In genomic region chr6:32479193-32479758, GRCm38 (mm10) we compare ENCODE assay signal across 8 mouse cellular contexts.
DNase-seq lines count a peak whose midpoint lies in the region; ATAC-seq lines count a peak whose summit lies in the region.

No protein-coding gene starts in this region.

- DNase-seq in Muller cell, postnatal 12 days (ENCODE audit: inconsistent ontology term), result peak; percentile 62
- peak; percentile 94 for DNase-seq in brain, adult 2 months (ENCODE audit: low read depth, low spot score)
- peak; percentile 32 to 67 for DNase-seq in frontal cortex, adult 2 months (ENCODE audit: extremely low spot score in 1 of 2, low spot score in 1 of 2)
- peak; percentile 89 for DNase-seq in heart, postnatal 4 days
- peak; percentile 37 to 52 for DNase-seq in left cerebral cortex, adult 9 months (ENCODE audit: low spot score in 2 of 2)
- peak; percentile 76 to 77 for DNase-seq in lung, postnatal 4 days
- DNase-seq in right cerebral cortex, postnatal 25 days, result peak; percentile 48

- no peak for ATAC-seq in erythroid progenitor cell, adult 5-6 weeks (replicated peaks; ENCODE audit: low FRiP score, poor library complexity, severe bottlenecking)
